Mouse (Mus musculus) adrenal gland, postnatal 14 days (tissue): ENCODE measurements around the gene Ccdc84. TPM values are rescaled to one million over a fixed set of nuclear protein-coding genes. Genes with fewer than 3 reads are reported as not detected.

Experiments used
- DNase-seq: peaks from one replicate; pipeline ENCODE4 v3.0.0; 2021; ENCODE audit warnings: mixed read lengths
- microRNA-seq, 2 experiments: library from miRNA; unstranded; fragments of <30 nt; microRNA quantifications; one replicate each; pipeline ENCODE4 v1.2.0; 2021
- total RNA-seq: library from RNA; stranded (reverse); gene quantifications from 2 replicates; pipeline ENCODE4 v1.2.3, GENCODE M21; 2021

Ccdc84 gene
- total RNA-seq, 1 experiment from 2014 or later, result 17.1 TPM

DNA sequence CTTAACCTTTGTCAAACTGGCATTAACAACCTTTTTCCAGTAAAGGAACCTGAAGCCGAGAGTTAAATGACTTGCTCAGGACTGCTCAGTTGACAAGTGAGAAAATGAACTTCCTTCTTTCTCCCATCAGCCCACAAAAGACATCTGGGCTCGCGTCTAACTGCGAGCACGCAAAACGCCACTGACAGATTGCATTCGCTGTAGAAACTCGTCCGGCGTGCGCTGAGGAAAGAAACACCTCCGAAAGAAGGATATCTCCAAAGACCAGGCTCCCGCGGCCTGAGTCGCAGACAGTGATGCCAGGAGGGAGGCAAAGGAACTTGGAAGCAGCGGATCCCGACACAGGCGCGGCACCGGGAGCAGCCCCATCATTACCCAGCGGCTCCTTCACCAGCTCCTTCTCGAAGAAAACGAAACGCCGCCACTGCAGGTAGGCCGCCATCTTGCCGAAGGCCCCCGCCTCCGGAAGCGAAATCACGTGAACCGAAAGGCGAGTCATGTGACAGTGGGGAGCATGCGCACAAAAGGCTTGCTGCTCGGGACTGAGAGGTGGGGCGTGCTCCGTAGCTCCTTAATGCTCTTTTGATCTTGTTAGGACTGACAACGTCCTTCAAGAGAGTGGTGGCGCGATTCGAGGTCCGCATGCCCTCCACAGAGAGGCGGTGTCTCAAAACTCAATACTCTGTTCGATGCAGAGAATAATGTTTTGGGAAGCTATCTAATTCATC is 57.0 kb downstream of the Ccdc84 start, which contains the start of gene Vps11:
Gene Vps11, minus strand, starts transcription at position 481 of the 728 bp plus-strand sequence.
- DNase-seq, result peak; percentile 97

Small RNA genes lying within 50 kb of the gene (microRNA-seq; reads per million reads assigned to microRNA genes)
- 0.76 to 0.85 reads per million in 2 experiments for gene Mir7085

Other genes starting within 250 kb of the Ccdc84 start
- gene Cbl, start 184.5 kb downstream of the Ccdc84 start, total RNA-seq, result 33.1 and 34.4 TPM in 2 replicates
- gene Ccdc153, start 177.9 kb downstream of the Ccdc84 start, total RNA-seq, result 1.1 and 2.5 TPM in 2 replicates
- 0.30 TPM in 1 of 2 replicates, not detected in the other for gene Pdzd3, start 167.1 kb downstream of the Ccdc84 start, total RNA-seq
- 17.6 and 20.7 TPM in 2 replicates for gene Nlrx1, start 150.0 kb downstream of the Ccdc84 start, total RNA-seq
- gene Abcg4, start 130.0 kb downstream of the Ccdc84 start, total RNA-seq, result 19.0 and 28.8 TPM in 2 replicates
- 20.3 and 22.1 TPM in 2 replicates for gene Hinfp, start 112.9 kb downstream of the Ccdc84 start, total RNA-seq
- 27.8 and 40.4 TPM in 2 replicates for gene C2cd2l, start 98.3 kb downstream of the Ccdc84 start, total RNA-seq
- 27.1 and 29.5 TPM in 2 replicates for gene Dpagt1, start 92.5 kb downstream of the Ccdc84 start, total RNA-seq
- 76.0 and 90.3 TPM in 2 replicates for gene H2afx, start 83.9 kb downstream of the Ccdc84 start, total RNA-seq
- 77.5 and 92.0 TPM in 2 replicates for gene Hmbs, start 74.3 kb downstream of the Ccdc84 start, total RNA-seq
- 41.6 and 44.1 TPM in 2 replicates for gene Vps11, start 56.9 kb downstream of the Ccdc84 start, total RNA-seq
- gene Hyou1, start 39.1 kb downstream of the Ccdc84 start, total RNA-seq, result 122 and 133 TPM in 2 replicates
- 20.0 and 29.9 TPM in 2 replicates for gene Slc37a4, start 21.7 kb downstream of the Ccdc84 start, total RNA-seq
- gene Rps25, start 11.4 kb downstream of the Ccdc84 start, total RNA-seq, result 1,105 and 1,276 TPM in 2 replicates
- gene Trappc4, start 11.0 kb downstream of the Ccdc84 start, total RNA-seq, result 60.4 and 66.1 TPM in 2 replicates
- not detected in 2 replicates for gene Foxr1, start 22.6 kb upstream of the Ccdc84 start, total RNA-seq
- gene Upk2, start 36.4 kb upstream of the Ccdc84 start, total RNA-seq, result not detected in 2 replicates
- 59.3 and 61.7 TPM in 2 replicates for gene Bcl9l, start 64.3 kb upstream of the Ccdc84 start, total RNA-seq
- 0.56 and 4.4 TPM in 2 replicates for gene Cxcr5, start 143.3 kb upstream of the Ccdc84 start, total RNA-seq
- gene Ddx6, start 186.3 kb upstream of the Ccdc84 start, total RNA-seq, result 122 TPM in 2 replicates